Mouse (Mus musculus): ENCODE data around the gene Olfr102.

The Olfr102 gene

GRCm38 (mm10) chr17:37316954-37317353, at the start of gene Olfr102:
Gene Olfr102 (minus strand): TSS chr17:37317054.
- no peak for DNase-seq

- DNase-seq: no peak
Measured at GRCm38 (mm10) chr17:37359282-37359681, 42.4 kb upstream of the Olfr102 start, which contains the start of gene Olfr104-ps. Gene Olfr104-ps (plus strand): TSS chr17:37359582.

- DNase-seq: no peak
Measured at GRCm38 (mm10) chr17:37339598-37339997, 22.7 kb upstream of the Olfr102 start, which contains the start of gene Olfr103. Gene Olfr103 (minus strand): TSS chr17:37339698.

- DNase-seq: no peak
Measured at GRCm38 (mm10) chr17:37310146-37310699, 6.6 kb downstream of the Olfr102 start.

GRCm38 (mm10) chr17:37308483-37308882, 8.4 kb downstream of the Olfr102 start:
- DNase-seq: no peak

GRCm38 (mm10) chr17:37304213-37304612, 12.6 kb downstream of the Olfr102 start, which contains the start of gene Olfr101:
Gene Olfr101 (minus strand): TSS chr17:37304313.
- DNase-seq: no peak

- DNase-seq: no peak
Measured at GRCm38 (mm10) chr17:37283360-37283759, 33.5 kb downstream of the Olfr102 start, which contains the start of gene Olfr99. Gene Olfr99 (minus strand): TSS chr17:37283460.

- no peak for DNase-seq
Measured at GRCm38 (mm10) chr17:37280331-37280730, 36.5 kb downstream of the Olfr102 start.

- no peak for DNase-seq
Measured at GRCm38 (mm10) chr17:37276573-37276972, 40.3 kb downstream of the Olfr102 start.

GRCm38 (mm10) chr17:37275626-37276248, 41.1 kb downstream of the Olfr102 start:
- DNase-seq: no peak

- peak in 1 of 2 experiments; percentile 2 for DNase-seq
Measured at GRCm38 (mm10) chr17:37270702-37271092, 46.2 kb downstream of the Olfr102 start.

GRCm38 (mm10) chr17:37270058-37270701, 46.7 kb downstream of the Olfr102 start, which contains the start of gene H2-M3:
Gene H2-M3 (plus strand): TSS chr17:37270220.
- peak; percentile 59 to 60 for DNase-seq

- no peak for DNase-seq
Measured at GRCm38 (mm10) chr17:37263626-37264025, 53.2 kb downstream of the Olfr102 start, which contains the start of gene Olfr98. Gene Olfr98 (minus strand): TSS chr17:37263749.

Measured in cerebellum, adult 18-20 months (tissue).